Mouse (Mus musculus) spleen, postnatal 36 days (tissue): ENCODE measurements around the gene Klf14.

Experiments
- DNase-seq, 2 experiments: peaks; one replicate each; pipeline ENCODE4 v3.0.0; 2022; ENCODE audit warnings: low spot score in 2 of 2, mixed read lengths in 1 of 2

Klf14 gene

DNA sequence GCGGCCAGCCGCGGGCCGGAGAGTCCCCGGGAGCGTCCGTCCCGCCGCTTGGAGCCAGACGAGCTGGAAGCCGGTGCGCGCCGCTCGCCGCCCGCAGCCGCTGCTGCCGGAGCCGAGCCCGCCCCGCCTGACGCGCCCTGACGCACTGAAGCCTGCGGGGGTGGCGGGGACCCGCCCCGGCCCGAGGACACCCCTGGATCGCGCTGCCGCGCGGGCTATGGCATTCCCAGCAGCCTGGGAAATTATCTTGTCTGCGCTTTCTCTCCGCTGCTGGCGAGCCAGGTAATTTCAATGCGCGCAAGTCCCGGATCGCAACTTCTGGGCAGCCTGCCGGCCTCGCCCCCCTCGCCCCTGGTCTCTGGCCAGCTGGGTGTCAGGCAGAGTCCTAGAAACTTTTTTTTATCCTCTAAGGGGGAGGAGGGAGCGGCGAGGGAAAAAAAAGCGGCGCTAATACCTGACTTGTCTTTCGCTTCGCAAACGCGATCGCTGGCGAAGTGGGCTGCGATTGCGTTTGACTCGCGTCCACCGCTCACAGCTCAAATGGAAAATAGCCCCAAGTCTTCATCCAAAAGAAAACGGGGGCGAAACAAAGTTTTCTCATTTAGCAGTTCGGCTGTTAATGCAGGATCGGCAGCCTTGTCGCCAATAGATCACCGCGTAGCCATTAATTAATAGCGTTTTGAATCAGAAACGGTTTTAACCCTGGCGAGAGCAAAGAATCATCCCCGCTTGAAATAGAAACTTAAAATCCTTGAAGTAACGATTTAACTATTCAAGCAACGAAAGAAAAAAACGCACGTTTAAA, at the start of gene Klf14:
Gene Klf14 (minus strand): TSS at position 343 of the 805 bp plus-strand sequence.
- peak in 1 of 2 experiments; percentile 3 for DNase-seq

DNA sequence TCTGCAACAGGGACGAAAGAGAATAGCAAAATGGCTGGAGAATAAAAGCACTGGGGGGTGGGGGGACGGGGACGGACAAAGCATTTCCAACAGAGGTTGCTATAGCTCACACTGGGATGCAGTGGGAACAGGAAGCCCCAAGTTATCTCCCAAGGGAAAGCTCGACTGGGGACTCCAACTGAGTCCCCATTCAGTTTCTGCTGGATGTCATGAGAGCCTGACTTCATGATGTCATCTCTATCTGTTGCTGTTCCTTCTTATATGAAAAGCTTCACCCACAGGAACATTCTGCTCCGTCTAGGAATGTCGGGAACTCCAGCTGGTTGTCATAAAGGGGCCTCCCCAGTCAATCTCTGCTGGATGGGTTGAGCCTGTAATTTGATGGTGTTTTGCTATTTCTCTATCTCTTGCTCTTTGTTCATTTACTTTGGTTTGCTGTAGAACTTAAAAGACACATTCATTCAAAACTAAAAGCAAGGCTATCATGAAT, 47.3 kb upstream of the Klf14 start:
- DNase-seq = no peak

DNA sequence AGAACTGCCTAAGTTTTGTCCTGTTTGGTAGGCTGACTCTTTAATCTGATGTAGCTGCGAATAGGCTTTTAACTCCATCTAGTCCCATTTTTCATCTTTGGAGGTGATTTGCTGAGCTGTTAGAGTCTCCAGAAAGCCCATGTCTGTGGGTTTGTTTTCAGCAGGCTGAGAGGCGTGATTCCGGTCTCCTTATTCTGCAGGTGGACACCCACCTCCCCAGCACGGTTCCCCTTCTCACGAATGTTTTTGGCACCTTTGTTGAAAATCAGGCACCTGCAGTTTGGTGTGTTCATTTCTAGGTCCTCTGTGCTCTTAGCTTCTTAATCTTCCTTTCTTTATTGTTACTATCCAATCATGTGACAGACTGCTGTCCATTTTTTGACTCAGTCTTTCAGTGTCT, 27.5 kb upstream of the Klf14 start:
- DNase-seq = no peak

- DNase-seq = no peak
These were observed 24.1 kb upstream of the Klf14 start for GRCm38 (mm10) chr6:30983021-30983420.

GRCm38 (mm10) chr6:30982372-30982980, 23.6 kb upstream of the Klf14 start:
- no peak for DNase-seq

GRCm38 (mm10) chr6:30981351-30981750, 22.5 kb upstream of the Klf14 start:
- no peak for DNase-seq

DNA sequence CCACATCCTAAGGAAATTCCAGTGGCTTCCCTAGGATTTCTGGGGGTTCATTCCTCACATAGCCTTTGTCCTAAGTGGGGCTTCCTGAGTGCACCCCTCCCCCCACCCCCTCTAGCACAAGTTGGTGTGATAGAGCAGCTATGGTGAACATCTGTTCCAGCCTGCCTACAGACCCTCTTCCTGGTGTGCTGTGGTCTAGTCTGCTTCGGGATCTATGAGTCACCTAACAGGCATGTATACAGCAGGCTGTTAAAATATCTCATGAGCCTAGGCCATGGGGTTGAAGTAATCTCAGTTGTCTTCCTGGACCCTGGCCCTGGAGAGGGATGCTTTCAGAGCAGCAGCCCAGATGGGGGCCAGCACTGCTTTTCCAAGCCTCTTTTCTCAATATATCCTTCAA, 19.7 kb upstream of the Klf14 start:
- no peak for DNase-seq

- no peak for DNase-seq
These were observed 13.2 kb upstream of the Klf14 start for GRCm38 (mm10) chr6:30972121-30972520.

DNA sequence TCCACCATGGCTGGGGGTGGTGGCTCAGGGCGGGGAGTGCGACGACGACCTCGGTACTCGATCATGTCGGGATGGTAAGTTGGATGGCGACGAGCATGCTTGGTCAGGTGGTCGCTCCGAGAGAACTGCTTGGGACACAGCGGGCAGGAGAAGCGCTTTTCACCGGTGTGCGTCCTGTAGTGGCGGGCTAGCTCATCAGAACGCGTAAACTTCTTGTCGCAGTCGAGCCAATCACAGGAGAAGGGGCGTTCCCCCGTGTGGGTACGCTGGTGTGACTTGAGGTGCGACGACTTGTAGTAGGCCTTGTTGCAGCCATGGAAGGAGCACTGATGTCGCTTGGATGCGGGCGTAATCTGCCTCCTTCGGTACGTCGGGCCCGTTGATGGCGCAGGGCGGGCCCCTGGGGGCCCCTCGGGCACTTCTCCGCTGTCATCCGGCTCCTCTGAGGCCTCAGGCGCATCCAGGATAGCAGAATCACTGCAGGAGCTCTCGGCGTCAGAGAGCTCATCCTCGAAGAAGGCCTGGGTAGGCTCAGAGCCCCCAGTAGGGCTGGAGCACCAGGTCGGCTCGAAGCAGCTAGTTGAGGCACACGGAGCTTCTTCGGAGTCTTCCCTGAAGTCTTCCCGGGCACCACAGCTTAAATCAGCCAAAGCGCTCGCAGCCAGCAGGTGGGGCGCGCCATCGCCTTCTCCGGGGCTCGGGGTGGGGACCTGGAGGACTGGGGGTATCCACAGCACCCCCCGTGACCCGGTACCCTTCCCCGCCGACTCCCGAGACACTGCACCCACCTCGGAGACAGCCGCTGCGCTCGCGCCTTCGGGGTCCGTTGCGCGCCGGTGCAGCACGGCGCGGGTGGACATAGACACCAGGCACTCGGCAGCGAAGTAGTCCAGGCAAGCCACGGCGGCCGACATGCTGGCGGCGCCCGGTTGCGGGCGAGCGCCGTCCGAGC, 818 bp downstream of the Klf14 start:
- no peak for DNase-seq

- no peak for DNase-seq
These were observed 19.6 kb downstream of the Klf14 start for GRCm38 (mm10) chr6:30939264-30939663.

GRCm38 (mm10) chr6:30922821-30923220, 36.1 kb downstream of the Klf14 start:
- DNase-seq = no peak

- peak; percentile 41 to 53 for DNase-seq
These were observed 37.1 kb downstream of the Klf14 start for GRCm38 (mm10) chr6:30921826-30922225.

DNA sequence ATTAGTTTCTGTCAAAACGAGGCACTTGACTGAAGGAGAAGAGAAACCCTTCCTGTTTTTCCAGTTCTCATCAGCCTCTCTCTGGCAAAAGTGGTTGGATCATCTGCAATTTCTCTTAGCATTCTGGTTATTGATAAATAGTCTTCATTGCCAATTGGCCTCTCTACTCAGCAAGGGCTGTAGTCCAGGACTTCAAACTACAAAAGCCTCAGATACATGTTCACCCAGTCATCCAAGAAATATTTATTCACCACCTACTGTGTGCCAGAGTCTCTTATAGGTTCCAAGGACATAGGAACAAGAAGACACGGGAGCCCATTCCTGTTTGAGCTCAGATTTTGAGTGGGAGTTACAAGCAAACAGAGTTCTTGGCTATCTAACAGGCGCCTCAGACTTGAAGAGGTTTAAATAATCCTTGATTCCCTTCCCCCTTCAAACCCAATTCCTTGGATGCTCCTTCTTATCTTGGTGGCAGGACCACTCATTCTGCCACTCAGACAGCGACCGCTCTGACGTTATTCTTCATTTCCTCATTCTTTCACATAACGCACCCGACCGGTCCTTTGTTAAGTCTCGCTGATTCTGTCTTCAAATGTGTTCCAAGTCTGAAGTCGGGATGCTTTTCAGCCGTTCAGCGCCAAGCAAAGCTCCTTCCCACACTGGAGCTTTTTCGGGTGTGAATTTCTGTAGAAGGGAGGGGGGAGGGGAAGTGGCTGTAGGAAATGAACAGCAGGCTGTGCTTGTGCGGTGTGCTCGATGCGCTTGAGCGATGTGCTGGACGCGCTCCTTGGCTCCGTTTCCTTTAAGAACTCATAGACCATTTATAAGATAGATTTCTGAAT, 37.8 kb downstream of the Klf14 start:
- peak; percentile 37 to 41 for DNase-seq

DNA sequence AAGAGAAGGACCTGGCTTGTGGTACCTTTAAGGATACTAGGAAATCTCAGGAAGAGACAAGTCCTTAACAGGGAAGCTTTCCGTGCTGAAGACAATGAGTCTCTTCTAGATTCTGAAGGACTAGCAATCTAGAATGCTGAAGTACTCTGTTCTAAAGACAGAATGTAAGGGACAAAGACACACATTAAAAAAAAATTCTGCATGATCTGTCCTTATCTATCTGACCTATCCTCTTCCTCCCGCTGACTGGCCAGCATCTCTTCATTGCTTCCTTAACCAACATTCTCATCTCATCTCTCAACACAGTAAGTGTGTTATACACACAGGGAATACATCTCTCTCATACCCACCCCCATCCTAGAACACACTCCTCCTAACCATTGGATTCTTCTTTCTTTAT, 43.4 kb downstream of the Klf14 start, which contains the start of gene Tsga13:
Gene Tsga13 (minus strand): TSS at position 101 of the 400 bp plus-strand sequence.
- no peak for DNase-seq

DNA sequence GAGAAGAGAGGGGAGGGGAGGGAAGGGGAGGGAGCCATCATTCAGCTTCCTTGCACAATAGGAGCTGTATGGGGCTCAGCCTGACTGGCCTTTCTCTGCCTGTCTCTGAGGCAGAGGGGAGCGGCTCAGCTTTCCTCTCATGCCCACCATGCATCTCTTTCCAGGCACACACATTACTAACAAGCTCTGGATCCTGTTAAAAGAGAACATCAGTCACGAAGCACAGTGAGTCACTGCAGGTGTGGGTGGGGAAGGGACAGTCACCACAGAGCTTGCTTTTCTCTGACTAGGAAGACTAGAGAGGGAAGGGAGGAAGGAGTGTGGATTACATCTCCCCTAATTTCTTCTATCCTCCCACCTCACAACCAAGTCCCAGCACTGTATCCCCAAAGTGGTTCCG, 50.9 kb downstream of the Klf14 start:
- no peak for DNase-seq
